ENCODE assay signal across 11 mouse cellular contexts in the genomic region with DNA sequence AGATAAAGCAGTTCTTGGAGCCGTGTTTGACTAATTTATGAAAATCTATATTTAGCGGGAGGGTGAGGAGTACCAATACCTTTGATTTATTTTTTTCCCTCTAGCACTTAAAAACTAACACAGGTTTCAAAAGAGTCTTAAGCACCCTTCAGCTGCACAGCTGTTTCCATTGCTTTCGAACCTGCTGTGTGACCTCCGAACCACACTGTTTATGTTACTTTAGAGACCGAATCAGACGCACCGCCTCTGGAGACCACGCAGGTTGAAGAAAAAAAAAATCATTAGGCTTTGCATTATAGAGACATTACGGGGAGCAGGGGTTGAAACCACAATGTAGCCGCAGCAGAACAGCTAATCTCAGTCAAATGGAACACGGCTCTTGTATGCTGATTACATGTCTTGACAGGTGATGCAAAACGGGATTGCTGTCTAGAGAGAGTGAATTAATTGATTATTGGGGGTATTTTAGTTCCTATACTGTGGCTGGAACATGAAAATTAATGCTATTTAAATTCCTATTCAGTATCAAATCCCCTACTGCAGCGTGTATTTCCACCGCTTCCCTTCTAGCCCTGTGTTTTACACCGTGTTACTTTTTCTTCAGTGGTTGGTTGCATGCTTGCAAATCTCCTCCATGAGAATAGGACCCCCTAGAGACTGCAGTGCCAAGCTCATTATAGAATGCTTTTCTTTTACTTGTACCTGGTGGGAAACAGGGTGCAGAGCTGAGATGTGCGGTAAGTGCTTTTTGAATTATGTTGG.
DNase-seq lines count a peak whose midpoint lies in the region; ATAC-seq and TF ChIP-seq lines count a peak whose summit lies in the region.
"Had no signal": no experiment of that assay in that cellular context is flagged by ENCODE, and none has a peak within 500 bp of the region (broad histone marks: within the 10 kb centered on the region; RNA-seq: fewer than 3 reads in every experiment).

No protein-coding gene starts in this region.

- no peaks in the 10 kb centered on the region for H3K27me3 ChIP-seq in forebrain, postnatal 0 days (ENCODE audit: insufficient read depth, low read length)
- H3K27me3 ChIP-seq in forebrain, embryonic 10.5 days (ENCODE audit: poor library complexity, severe bottlenecking): no peaks in the 10 kb centered on the region
- no peaks in the 10 kb centered on the region for H3K27me3 ChIP-seq in hindbrain, embryonic 13.5 days
- no peaks in the 10 kb centered on the region for H3K27me3 ChIP-seq in midbrain, embryonic 15.5 days (replicated peaks)
- H3K27me3 ChIP-seq in stomach, postnatal 0 days (ENCODE audit: control insufficient read depth, insufficient read depth, low read length): no peaks in the 10 kb centered on the region

- DNase-seq in forebrain, postnatal 0 days: no peak
- DNase-seq in forebrain, embryonic 10.5 days (ENCODE audit: extremely low spot score, low spot score): no peak
- peak; percentile 64 for DNase-seq in brain, embryonic 14.5 days (ENCODE audit: low read depth)
- no peak for DNase-seq in cerebellum, postnatal 25 days
- no peak for DNase-seq in stomach, postnatal 0 days (ENCODE audit: low spot score)
- no peak for DNase-seq in thymus, postnatal 14 days
- DNase-seq: cerebellum, adult 11 months; lung, postnatal 36 days; right cerebral cortex, postnatal 4 days had no signal

- no peak for ATAC-seq in forebrain, postnatal 0 days
- ATAC-seq in hindbrain, embryonic 13.5 days (ENCODE audit: low FRiP score): peak; percentile 66
- ATAC-seq in midbrain, embryonic 15.5 days (replicated peaks): peak; percentile 71
- no peak for ATAC-seq in stomach, postnatal 0 days (ENCODE audit: low FRiP score, low TSS enrichment)

- TF ChIP-seq EP300 in stomach, postnatal 0 days (optimal IDR thresholded peaks at IDR 0.05): no peak

- no peaks in the 10 kb centered on the region for H3K36me3 ChIP-seq in forebrain, postnatal 0 days (ENCODE audit: insufficient read depth)
- no peaks in the 10 kb centered on the region for H3K36me3 ChIP-seq in forebrain, embryonic 10.5 days (replicated peaks)
- no peaks in the 10 kb centered on the region for H3K36me3 ChIP-seq in hindbrain, embryonic 13.5 days
- H3K36me3 ChIP-seq in midbrain, embryonic 15.5 days (replicated peaks): no peaks in the 10 kb centered on the region
- H3K36me3 ChIP-seq in stomach, postnatal 0 days (ENCODE audit: control insufficient read depth, insufficient read depth, low read length): no peaks in the 10 kb centered on the region

- 58% methylated on average over 16 of the region's 16 CpGs for WGBS in forebrain, postnatal 0 days
- 74% methylated on average over 16 of the region's 16 CpGs for WGBS in forebrain, embryonic 10.5 days
- WGBS in hindbrain, embryonic 13.5 days: 43% methylated on average over 16 of the region's 16 CpGs
- 28% methylated on average over 16 of the region's 16 CpGs for WGBS in midbrain, embryonic 15.5 days
- WGBS in stomach, postnatal 0 days: 28% methylated on average over 16 of the region's 16 CpGs

- no peak overlapping the region for H3K27ac ChIP-seq in forebrain, postnatal 0 days (ENCODE audit: low read depth, low read length)
- H3K27ac ChIP-seq in forebrain, embryonic 10.5 days: no peak overlapping the region
- peak overlapping the region; percentile 19; the same call in 1 of the 2 replicates for H3K27ac ChIP-seq in hindbrain, embryonic 13.5 days
- peak overlapping the region; percentile 56 for H3K27ac ChIP-seq in midbrain, embryonic 15.5 days
- H3K27ac ChIP-seq in stomach, postnatal 0 days (replicated peaks): no peak overlapping the region

- no peak overlapping the region for H3K4me3 ChIP-seq in forebrain, postnatal 0 days (ENCODE audit: low read depth, low read length)
- no peak overlapping the region for H3K4me3 ChIP-seq in forebrain, embryonic 10.5 days
- H3K4me3 ChIP-seq in hindbrain, embryonic 13.5 days: no peak overlapping the region
- H3K4me3 ChIP-seq in midbrain, embryonic 15.5 days: no peak overlapping the region
- no peak overlapping the region for H3K4me3 ChIP-seq in stomach, postnatal 0 days (ENCODE audit: low read depth, low read length)

- H3K9ac ChIP-seq in forebrain, postnatal 0 days: no peak overlapping the region
- no peak overlapping the region for H3K9ac ChIP-seq in hindbrain, embryonic 13.5 days
- H3K9ac ChIP-seq in midbrain, embryonic 15.5 days: no peak overlapping the region
- no peak overlapping the region for H3K9ac ChIP-seq in stomach, postnatal 0 days (ENCODE audit: low read length)

- no peak for TF ChIP-seq CTCF in forebrain, postnatal 0 days (IDR thresholded peaks at IDR 0.05; ENCODE audit: low read depth)
- no peak for TF ChIP-seq CTCF in brain, embryonic 14.5 days (IDR thresholded peaks at IDR 0.05; ENCODE audit: borderline replicate concordance, extremely low read depth, insufficient read depth, insufficient read length)
- no peak for TF ChIP-seq CTCF in stomach, postnatal 0 days (IDR thresholded peaks at IDR 0.05; ENCODE audit: low read depth)

- 0 out of 2 replicates have a peak overlapping the region, but pooled peaks have one; percentile 2 for H3K4me2 ChIP-seq in forebrain, postnatal 0 days (ENCODE audit: low read depth)
- peak overlapping the region; percentile 29 for H3K4me2 ChIP-seq in hindbrain, embryonic 13.5 days
- H3K4me2 ChIP-seq in midbrain, embryonic 15.5 days: peak overlapping the region; percentile 26
- H3K4me2 ChIP-seq in stomach, postnatal 0 days (replicated peaks; ENCODE audit: low read depth): no peak overlapping the region

- no peak for TF ChIP-seq POLR2A in brain, embryonic 14.5 days (IDR thresholded peaks at IDR 0.05; ENCODE audit: borderline replicate concordance, extremely low read depth, insufficient read depth, insufficient read length, poor library complexity, severe bottlenecking)

- no peaks in the 10 kb centered on the region for H3K4me1 ChIP-seq in forebrain, postnatal 0 days (ENCODE audit: insufficient read depth)
- H3K4me1 ChIP-seq in forebrain, embryonic 10.5 days: 0 out of 2 replicates have a peak, but pooled peaks cover 6% of the 10 kb centered on the region
- peaks cover 8% of the 10 kb centered on the region; the same call in 1 of the 2 replicates for H3K4me1 ChIP-seq in hindbrain, embryonic 13.5 days (replicated peaks)
- H3K4me1 ChIP-seq in midbrain, embryonic 15.5 days: peaks cover 10% of the 10 kb centered on the region
- no peaks in the 10 kb centered on the region for H3K4me1 ChIP-seq in stomach, postnatal 0 days (replicated peaks; ENCODE audit: control insufficient read depth, insufficient read depth)

- H3K9me3 ChIP-seq in forebrain, postnatal 0 days (ENCODE audit: low read length): no peaks in the 10 kb centered on the region
- H3K9me3 ChIP-seq in forebrain, embryonic 10.5 days: peaks cover 4% of the 10 kb centered on the region; the same call in 1 of the 2 replicates
- no peaks in the 10 kb centered on the region for H3K9me3 ChIP-seq in hindbrain, embryonic 13.5 days
- no peaks in the 10 kb centered on the region for H3K9me3 ChIP-seq in midbrain, embryonic 15.5 days
- H3K9me3 ChIP-seq in stomach, postnatal 0 days (ENCODE audit: control insufficient read depth, low read length): no peaks in the 10 kb centered on the region

Comparison
In these comparisons a context has a peak if more than half of its experiments do, and no peak if none do; other contexts are left out.
1. ATAC-seq: peak in hindbrain, embryonic 13.5 days (single experiment) and midbrain, embryonic 15.5 days (single experiment); none in forebrain, postnatal 0 days (single experiment) and stomach, postnatal 0 days (single experiment).
2. H3K27ac ChIP-seq: peak in hindbrain, embryonic 13.5 days (single experiment) and midbrain, embryonic 15.5 days (single experiment); none in forebrain, postnatal 0 days (single experiment), forebrain, embryonic 10.5 days (single experiment) and stomach, postnatal 0 days (single experiment).